Mouse (Mus musculus): Measurements from ENCODE around the gene Cd52. TPM values are rescaled to one million over a fixed set of nuclear protein-coding genes. Genes with fewer than 3 reads are reported as not detected.

Cd52 gene
- polyA plus RNA-seq, 1 experiment = not detected

DNA sequence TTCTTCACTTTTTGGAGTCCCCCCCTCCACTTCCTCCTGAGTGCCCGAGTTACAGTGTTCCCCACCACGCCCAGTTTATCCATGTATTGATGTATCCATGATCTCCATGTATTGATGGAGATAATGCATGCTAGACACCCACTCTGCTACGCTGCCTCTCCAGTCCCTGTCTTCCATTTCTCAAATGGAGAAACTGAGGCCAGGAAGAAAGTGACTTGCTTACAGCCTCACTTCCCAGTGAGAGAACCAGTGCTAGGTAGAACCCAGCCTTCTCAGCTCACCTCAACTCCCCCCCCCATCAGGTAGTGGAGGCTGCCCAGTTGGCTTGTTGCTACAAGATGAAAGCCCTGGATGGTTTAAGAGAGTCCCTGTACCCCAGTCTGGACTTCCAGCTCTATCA, 41.3 kb downstream of the Cd52 start, which contains the start of gene Zfp683:
Gene Zfp683 (plus strand): TSS at position 301 of the 400 bp plus-strand sequence.
- Histone ChIP-seq H3K4me1 (ENCODE audit: control insufficient read depth, insufficient read depth, low read length) (peaks cover 5% of the 10 kb centered on the region), H3K27ac (ENCODE audit: insufficient read depth, low read depth, low read length) (no peak within 1 kb of the TSS), H3K4me3 (ENCODE audit: insufficient read depth, low read depth, low read length) (no peak within 1 kb of the TSS)
- no peak for TF ChIP-seq CTCF (IDR thresholded peaks at IDR 0.05; ENCODE audit: insufficient read depth, low read depth, low read length)
- no peak for TF ChIP-seq POLR2A (IDR thresholded peaks at IDR 0.05; ENCODE audit: insufficient read depth, low read depth, low read length)
- 84% methylated on average over 3 of the region's 3 CpGs for WGBS

DNA sequence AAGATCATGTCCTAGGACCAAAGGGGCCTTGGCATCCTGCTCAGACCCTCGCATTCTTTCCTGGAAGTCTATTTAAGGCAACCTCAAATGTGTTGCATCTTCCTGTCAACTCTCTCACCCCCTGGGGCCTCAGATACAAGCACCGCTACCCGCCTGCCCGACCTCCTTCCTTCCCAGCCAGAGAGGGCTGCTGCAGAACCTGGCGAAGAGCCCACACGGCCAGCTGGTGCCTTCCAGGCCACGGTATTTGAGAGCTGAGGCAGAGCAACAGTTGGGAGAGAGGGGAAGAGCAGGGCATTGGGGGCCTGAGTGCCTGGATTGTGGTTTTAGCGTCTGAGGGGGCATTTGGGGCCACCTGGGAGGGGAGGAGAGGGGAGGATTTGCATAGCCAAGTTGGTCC, 42.3 kb downstream of the Cd52 start:
- Histone ChIP-seq H3K4me1 (ENCODE audit: control insufficient read depth, insufficient read depth, low read length) (peaks cover 5% of the 10 kb centered on the region), H3K27ac (ENCODE audit: insufficient read depth, low read depth, low read length) (no peak overlapping the region), H3K4me3 (ENCODE audit: insufficient read depth, low read depth, low read length) (no peak overlapping the region)
- 24% methylated on average over 8 of the region's 8 CpGs for WGBS
- TF ChIP-seq POLR2A (IDR thresholded peaks at IDR 0.05; ENCODE audit: insufficient read depth, low read depth, low read length) = no peak
- no peak for TF ChIP-seq CTCF (IDR thresholded peaks at IDR 0.05; ENCODE audit: insufficient read depth, low read depth, low read length)

- Histone ChIP-seq H3K4me1 (ENCODE audit: control insufficient read depth, insufficient read depth, low read length) (peaks cover 5% of the 10 kb centered on the region), H3K4me3 (ENCODE audit: insufficient read depth, low read depth, low read length) (no peak overlapping the region), H3K27ac (ENCODE audit: insufficient read depth, low read depth, low read length) (no peak overlapping the region)
- WGBS = 92% methylated on average over 5 of the region's 5 CpGs
- TF ChIP-seq CTCF (IDR thresholded peaks at IDR 0.05; ENCODE audit: insufficient read depth, low read depth, low read length) = no peak
- no peak for TF ChIP-seq POLR2A (IDR thresholded peaks at IDR 0.05; ENCODE audit: insufficient read depth, low read depth, low read length)
Measured at GRCm38 (mm10) chr4:134051912-134052311, 43.0 kb downstream of the Cd52 start.

DNA sequence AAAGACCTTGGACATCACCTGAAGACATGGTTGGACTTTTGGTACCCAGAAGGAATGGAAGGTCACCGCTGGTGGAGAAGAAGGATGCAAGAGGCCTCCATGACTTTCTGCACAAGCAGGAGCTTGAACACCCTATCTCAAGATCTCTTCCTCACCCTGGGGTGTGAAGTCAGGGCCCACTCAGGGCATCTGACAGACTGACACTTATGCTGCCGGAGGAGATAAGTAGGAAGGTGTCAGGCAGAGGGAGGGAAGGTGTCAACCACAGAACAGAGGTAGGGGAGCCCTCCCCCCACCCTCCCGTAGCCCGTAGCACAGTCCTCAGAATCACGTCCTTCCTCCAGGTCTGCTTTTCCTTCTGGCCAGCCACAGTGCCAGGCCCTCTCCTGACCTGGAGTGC, 47.2 kb downstream of the Cd52 start:
- 87% methylated on average over 5 of the region's 5 CpGs for WGBS
- peaks cover 3% of the 10 kb centered on the region for H3K4me1 ChIP-seq (ENCODE audit: control insufficient read depth, insufficient read depth, low read length)
- H3K4me3 ChIP-seq (ENCODE audit: insufficient read depth, low read depth, low read length) = no peak overlapping the region
- TF ChIP-seq POLR2A (IDR thresholded peaks at IDR 0.05; ENCODE audit: insufficient read depth, low read depth, low read length) = no peak
- TF ChIP-seq CTCF (IDR thresholded peaks at IDR 0.05; ENCODE audit: insufficient read depth, low read depth, low read length) = no peak
- no peak overlapping the region for H3K27ac ChIP-seq (ENCODE audit: insufficient read depth, low read depth, low read length)

DNA sequence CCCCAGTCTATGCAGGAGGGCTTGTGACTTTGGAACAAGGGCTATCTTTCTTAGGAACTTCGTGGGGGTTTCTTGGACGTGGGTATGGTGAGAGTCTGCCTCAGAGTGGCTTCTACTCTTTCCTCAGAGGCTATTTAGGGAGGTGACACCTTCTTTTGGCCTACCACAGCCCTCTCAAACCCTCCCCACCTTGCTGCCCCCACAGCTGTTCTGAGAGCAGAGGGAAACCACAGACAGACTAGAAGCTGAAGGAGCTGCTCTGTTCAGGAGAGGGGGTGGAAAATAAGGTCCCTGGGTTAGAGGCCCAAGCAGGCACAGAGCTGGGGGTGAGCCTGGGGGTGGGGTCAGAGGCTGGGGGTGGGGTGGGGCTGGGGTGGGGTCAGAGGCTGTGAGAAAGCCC, 51.8 kb downstream of the Cd52 start:
- H3K27ac ChIP-seq (ENCODE audit: insufficient read depth, low read depth, low read length) = no peak overlapping the region
- 70% methylated on average over 2 of the region's 2 CpGs for WGBS

GRCm38 (mm10) chr4:134041317-134042123, 53.4 kb downstream of the Cd52 start:
- no peaks in the 10 kb centered on the region for H3K4me1 ChIP-seq (ENCODE audit: control insufficient read depth, insufficient read depth, low read length)
- H3K4me3 ChIP-seq (ENCODE audit: insufficient read depth, low read depth, low read length) = no peak overlapping the region
- WGBS = 56% methylated on average over 9 of the region's 9 CpGs
- no peak overlapping the region for H3K27ac ChIP-seq (ENCODE audit: insufficient read depth, low read depth, low read length)
- no peak for TF ChIP-seq POLR2A (IDR thresholded peaks at IDR 0.05; ENCODE audit: insufficient read depth, low read depth, low read length)
- TF ChIP-seq CTCF (IDR thresholded peaks at IDR 0.05; ENCODE audit: insufficient read depth, low read depth, low read length) = no peak

More for the DNA sequence above, 51.8 kb downstream of the Cd52 start:
- H3K4me3 ChIP-seq (ENCODE audit: insufficient read depth, low read depth, low read length) = no peak overlapping the region
- TF ChIP-seq CTCF (IDR thresholded peaks at IDR 0.05; ENCODE audit: insufficient read depth, low read depth, low read length) (no peak), POLR2A (IDR thresholded peaks at IDR 0.05; ENCODE audit: insufficient read depth, low read depth, low read length) (no peak)
- no peaks in the 10 kb centered on the region for H3K4me1 ChIP-seq (ENCODE audit: control insufficient read depth, insufficient read depth, low read length)

- H3K4me1 ChIP-seq (ENCODE audit: control insufficient read depth, insufficient read depth, low read length) = no peaks in the 10 kb centered on the region
- no peak overlapping the region for H3K27ac ChIP-seq (ENCODE audit: insufficient read depth, low read depth, low read length)
- H3K4me3 ChIP-seq (ENCODE audit: insufficient read depth, low read depth, low read length) = no peak overlapping the region
- TF ChIP-seq POLR2A (IDR thresholded peaks at IDR 0.05; ENCODE audit: insufficient read depth, low read depth, low read length) (no peak), CTCF (IDR thresholded peaks at IDR 0.05; ENCODE audit: insufficient read depth, low read depth, low read length) (peak; percentile 93)
- WGBS = 3% methylated on average over 16 of the region's 16 CpGs
Measured at GRCm38 (mm10) chr4:134035953-134036352, 58.9 kb downstream of the Cd52 start.

Other genes starting within 250 kb of the Cd52 start
- gene Rps6ka1, start 207.3 kb downstream of the Cd52 start, polyA plus RNA-seq (2012; ENCODE audit: insufficient read depth, insufficient read length, low replicate concordance, missing spikeins) = not detected in 2 replicates
- gene Hmgn2, start 126.4 kb downstream of the Cd52 start, polyA plus RNA-seq (2012; ENCODE audit: insufficient read depth, insufficient read length, low replicate concordance, missing spikeins) = 327 TPM in 1 of 2 replicates, not detected in the other
- 229 TPM in 1 of 2 replicates, not detected in the other for gene Dhdds, start 94.2 kb downstream of the Cd52 start, polyA plus RNA-seq (2012; ENCODE audit: insufficient read depth, insufficient read length, low replicate concordance, missing spikeins)
- not detected in 2 replicates for gene Lin28a, start 76.2 kb downstream of the Cd52 start, polyA plus RNA-seq (2012; ENCODE audit: insufficient read depth, insufficient read length, low replicate concordance, missing spikeins)
- not detected in 2 replicates for gene Zfp683, start 41.2 kb downstream of the Cd52 start, polyA plus RNA-seq (2012; ENCODE audit: insufficient read depth, insufficient read length, low replicate concordance, missing spikeins)
- not detected in 2 replicates for gene Crybg2, start 34.3 kb downstream of the Cd52 start, polyA plus RNA-seq (2012; ENCODE audit: insufficient read depth, insufficient read length, low replicate concordance, missing spikeins)
- gene Ubxn11, start 7.5 kb upstream of the Cd52 start, polyA plus RNA-seq (2012; ENCODE audit: insufficient read depth, insufficient read length, low replicate concordance, missing spikeins) = not detected in 2 replicates
- 1,207 TPM in 1 of 2 replicates, not detected in the other for gene Sh3bgrl3, start 33.7 kb upstream of the Cd52 start, polyA plus RNA-seq (2012; ENCODE audit: insufficient read depth, insufficient read length, low replicate concordance, missing spikeins)
- gene Cep85, start 92.0 kb upstream of the Cd52 start, polyA plus RNA-seq (2012; ENCODE audit: insufficient read depth, insufficient read length, low replicate concordance, missing spikeins) = 428 TPM in 1 of 2 replicates, not detected in the other
- gene Gm7534, start 107.9 kb upstream of the Cd52 start, polyA plus RNA-seq (2012; ENCODE audit: insufficient read depth, insufficient read length, low replicate concordance, missing spikeins) = not detected in 2 replicates
- not detected in 2 replicates for gene Catsper4, start 132.3 kb upstream of the Cd52 start, polyA plus RNA-seq (2012; ENCODE audit: insufficient read depth, insufficient read length, low replicate concordance, missing spikeins)
- not detected in 2 replicates for gene Cnksr1, start 143.3 kb upstream of the Cd52 start, polyA plus RNA-seq (2012; ENCODE audit: insufficient read depth, insufficient read length, low replicate concordance, missing spikeins)
- not detected in 2 replicates for gene E130218I03Rik, start 148.6 kb upstream of the Cd52 start, polyA plus RNA-seq (2012; ENCODE audit: insufficient read depth, insufficient read length, low replicate concordance, missing spikeins)
- not detected in 2 replicates for gene Zfp593, start 150.5 kb upstream of the Cd52 start, polyA plus RNA-seq (2012; ENCODE audit: insufficient read depth, insufficient read length, low replicate concordance, missing spikeins)
- gene Gm30191, start 151.9 kb upstream of the Cd52 start, polyA plus RNA-seq (2012; ENCODE audit: insufficient read depth, insufficient read length, low replicate concordance, missing spikeins) = not detected in 2 replicates
- not detected in 2 replicates for gene Grrp1, start 159.0 kb upstream of the Cd52 start, polyA plus RNA-seq (2012; ENCODE audit: insufficient read depth, insufficient read length, low replicate concordance, missing spikeins)
- not detected in 2 replicates for gene Pdik1l, start 192.8 kb upstream of the Cd52 start, polyA plus RNA-seq (2012; ENCODE audit: insufficient read depth, insufficient read length, low replicate concordance, missing spikeins)
- not detected in 2 replicates for gene Trim63, start 220.0 kb upstream of the Cd52 start, polyA plus RNA-seq (2012; ENCODE audit: insufficient read depth, insufficient read length, low replicate concordance, missing spikeins)
- gene Slc30a2, start 248.1 kb upstream of the Cd52 start, polyA plus RNA-seq (2012; ENCODE audit: insufficient read depth, insufficient read length, low replicate concordance, missing spikeins) = not detected in 2 replicates